Mouse (Mus musculus) bone marrow macrophage, adult 2 months (primary cell): ENCODE data around the gene Mixl1. TPM values are rescaled to one million over a fixed set of nuclear protein-coding genes. Genes with fewer than 3 reads are reported as not detected.

Source experiments
- H3K27ac ChIP-seq: 2 replicates; pipeline ENCODE4 v1.5.1; 2012; ENCODE audit warnings: low read depth, low read length; ENCODE audit not compliant: insufficient read depth
- H3K4me1 ChIP-seq: 2 replicates; pipeline ENCODE4 v1.6.1; 2012; ENCODE audit warnings: low read length; ENCODE audit not compliant: control insufficient read depth, insufficient read depth
- H3K4me3 ChIP-seq: 2 replicates; pipeline ENCODE4 v1.5.1; 2012; ENCODE audit warnings: mild to moderate bottlenecking, low read length, moderate library complexity; ENCODE audit not compliant: insufficient read depth
- CTCF ChIP-seq: IDR thresholded peaks from 2 replicates; pipeline ENCODE4 v1.5.1; 2012; ENCODE audit warnings: low read depth, mild to moderate bottlenecking, low read length, moderate library complexity
- POLR2A ChIP-seq: IDR thresholded peaks from 2 replicates; pipeline ENCODE4 v1.6.1; 2012; ENCODE audit warnings: mild to moderate bottlenecking, low read depth, low read length, borderline replicate concordance
- polyA plus RNA-seq: library from polyadenylated mRNA; stranded (reverse); fragments of >200 nt; gene quantifications from 2 replicates; pipeline ENCODE4 v1.2.4, GENCODE M21; 2012; ENCODE audit not compliant: missing spikeins, insufficient read depth, insufficient read length

Gene Mixl1
- polyA plus RNA-seq, 1 experiment = not detected

DNA sequence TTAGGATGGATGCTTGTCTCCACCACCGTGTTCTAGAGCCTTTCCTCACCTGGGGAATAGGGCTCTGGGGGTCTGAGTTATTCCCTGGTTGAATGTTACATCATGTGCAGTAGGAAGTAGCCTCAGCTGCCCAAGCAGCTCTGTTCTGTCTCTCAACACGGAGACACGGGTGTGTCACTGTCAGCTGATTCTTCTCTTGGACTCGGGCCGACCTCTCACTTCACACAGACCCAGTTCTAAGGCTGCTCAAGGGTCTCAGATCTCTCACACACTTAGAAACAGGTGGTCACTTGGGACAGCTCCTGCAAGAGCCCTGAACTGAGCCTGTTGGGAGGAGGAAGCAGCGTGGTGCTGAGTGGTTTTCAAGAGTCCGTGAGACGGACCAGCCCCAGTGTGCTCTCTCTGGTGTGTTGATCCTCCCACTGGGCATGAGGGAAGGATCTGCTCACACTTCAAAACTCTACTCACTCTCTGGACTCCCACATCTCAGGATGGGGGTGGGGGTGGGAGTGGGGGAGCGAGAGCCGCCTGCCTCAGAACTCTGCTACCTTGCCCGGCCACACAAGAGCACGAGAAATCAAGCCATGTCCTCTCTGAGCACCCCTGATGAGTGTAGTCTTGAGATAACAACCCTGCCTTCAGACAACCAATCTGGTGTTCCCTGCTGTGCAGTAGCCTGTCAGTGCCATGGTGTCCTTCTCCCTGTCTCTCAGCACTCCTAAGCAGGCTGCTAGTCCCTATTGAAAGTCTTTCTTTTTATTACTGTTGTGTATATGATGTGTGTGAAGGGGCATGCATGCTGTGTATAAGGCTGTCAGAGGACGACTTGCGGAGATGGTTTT, 12.3 kb upstream of the Mixl1 start:
- H3K4me3 ChIP-seq = no peak overlapping the region
- peaks cover 19% of the 10 kb centered on the region for H3K4me1 ChIP-seq
- no peak overlapping the region for H3K27ac ChIP-seq
- no peak for TF ChIP-seq CTCF
- TF ChIP-seq POLR2A = no peak

DNA sequence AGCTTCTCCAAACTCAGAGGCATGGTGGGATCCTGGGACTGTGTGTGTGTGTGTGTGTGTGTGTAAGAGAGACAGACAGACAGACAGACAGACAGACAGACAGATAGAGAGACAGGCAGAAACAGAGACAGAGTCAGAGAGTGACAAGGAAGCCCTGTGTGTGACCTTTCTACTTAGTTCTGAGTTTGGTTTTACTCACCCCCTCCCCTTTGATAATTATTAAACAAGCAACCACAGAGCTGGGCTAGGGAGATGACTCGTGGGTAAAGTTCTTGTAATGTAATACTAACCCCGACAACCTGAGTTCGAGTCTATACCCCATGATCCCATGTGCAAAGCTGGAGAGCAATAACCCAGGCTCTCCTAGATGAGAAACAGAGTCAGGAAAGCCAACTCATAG, 11.0 kb upstream of the Mixl1 start:
- H3K4me1 ChIP-seq = peaks cover 19% of the 10 kb centered on the region
- H3K4me3 ChIP-seq = no peak overlapping the region
- TF ChIP-seq POLR2A = no peak
- TF ChIP-seq CTCF = no peak
- no peak overlapping the region for H3K27ac ChIP-seq

DNA sequence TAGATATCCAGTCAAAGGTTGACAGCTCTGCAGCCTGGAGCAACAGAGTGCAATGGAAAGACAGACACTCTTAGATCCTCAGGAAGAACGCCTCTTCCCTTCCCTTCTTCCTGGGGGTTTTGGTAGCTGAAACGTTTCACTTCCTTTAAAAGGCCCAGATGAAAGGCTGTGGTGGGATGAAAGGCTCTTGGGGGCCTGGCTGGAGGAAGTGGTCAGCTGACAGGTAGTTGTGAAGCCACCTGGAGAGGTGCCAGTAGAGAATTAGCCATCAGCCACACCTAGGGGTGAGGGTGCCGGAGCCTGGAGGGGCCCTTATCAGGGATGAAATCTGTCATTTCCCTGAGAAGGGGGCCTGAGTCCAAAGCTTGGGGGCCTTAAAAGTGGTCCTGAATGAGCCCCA, 10.5 kb upstream of the Mixl1 start:
- TF ChIP-seq POLR2A = no peak
- no peak for TF ChIP-seq CTCF
- Histone ChIP-seq H3K27ac (no peak overlapping the region), H3K4me1 (peaks cover 19% of the 10 kb centered on the region), H3K4me3 (no peak overlapping the region)

GRCm38 (mm10) chr1:180703400-180703799, 6.6 kb upstream of the Mixl1 start:
- Histone ChIP-seq H3K4me3 (no peak overlapping the region), H3K27ac (no peak overlapping the region), H3K4me1 (peaks cover 13% of the 10 kb centered on the region)
- TF ChIP-seq CTCF = no peak
- no peak for TF ChIP-seq POLR2A

GRCm38 (mm10) chr1:180698063-180698462, 1.2 kb upstream of the Mixl1 start:
- no peak overlapping the region for H3K27ac ChIP-seq
- no peak overlapping the region for H3K4me3 ChIP-seq
- TF ChIP-seq CTCF = no peak
- no peak for TF ChIP-seq POLR2A
- H3K4me1 ChIP-seq = peaks cover 11% of the 10 kb centered on the region

DNA sequence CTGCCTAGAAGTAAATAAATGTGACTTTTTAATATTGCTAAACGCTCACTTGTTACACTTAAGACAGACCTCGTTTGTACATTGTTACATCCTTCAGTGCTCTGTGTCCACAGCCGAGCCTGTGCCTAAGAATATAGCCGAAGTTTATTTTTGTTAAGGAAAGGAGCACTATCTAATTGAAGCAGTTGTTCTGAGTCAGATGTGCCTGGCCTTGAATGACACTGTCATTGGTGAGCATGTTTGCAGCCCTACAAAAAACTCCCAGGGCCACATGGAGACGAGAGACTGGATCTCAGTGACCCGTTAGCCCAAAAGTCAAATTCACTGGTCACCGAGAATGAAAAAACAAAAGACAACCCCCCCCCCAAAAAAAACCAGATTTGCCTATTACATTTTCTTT, 5.5 kb downstream of the Mixl1 start:
- TF ChIP-seq CTCF = no peak
- no peak for TF ChIP-seq POLR2A
- Histone ChIP-seq H3K4me3 (no peak overlapping the region), H3K27ac (no peak overlapping the region), H3K4me1 (no peaks in the 10 kb centered on the region)

Other genes with a start within 250 kb of the Mixl1 start
- not detected in 2 replicates for gene Stum, start 213.5 kb downstream of the Mixl1 start, polyA plus RNA-seq
- 48.9 and 52.0 TPM in 2 replicates for gene Parp1, start 128.1 kb downstream of the Mixl1 start, polyA plus RNA-seq
- 14.4 and 14.7 TPM in 2 replicates for gene Lin9, start 55.9 kb downstream of the Mixl1 start, polyA plus RNA-seq
- 33.7 and 36.9 TPM in 2 replicates for gene Acbd3, start 29.0 kb upstream of the Mixl1 start, polyA plus RNA-seq
- gene H3f3a, start 116.9 kb upstream of the Mixl1 start, polyA plus RNA-seq = 1,000 and 1,015 TPM in 2 replicates
- 17.0 and 20.2 TPM in 2 replicates for gene Sde2, start 154.1 kb upstream of the Mixl1 start, polyA plus RNA-seq
- gene Lefty2, start 196.1 kb upstream of the Mixl1 start, polyA plus RNA-seq = not detected in 2 replicates
- gene Pycr2, start 207.3 kb upstream of the Mixl1 start, polyA plus RNA-seq = 19.2 and 20.9 TPM in 2 replicates
- gene Lefty1, start 238.0 kb upstream of the Mixl1 start, polyA plus RNA-seq = not detected in 2 replicates
- 23.4 and 23.9 TPM in 2 replicates for gene Tmem63a, start 245.3 kb upstream of the Mixl1 start, polyA plus RNA-seq